Mouse (Mus musculus) bone marrow, adult 2 months (tissue): ENCODE data around the gene Sub1.

ENCODE experiments used
- CTCF ChIP-seq: fragments of 200-500 bp; IDR thresholded peaks from 2 replicates; pipeline ENCODE4 v1.5.1; 2011; ENCODE audit warnings: low read length, control low read depth; ENCODE audit not compliant: control insufficient read depth, insufficient read depth
- POLR2A ChIP-seq: fragments of 200-500 bp; IDR thresholded peaks from 2 replicates; pipeline ENCODE4 v1.6.1; 2011; ENCODE audit warnings: low read depth, mild to moderate bottlenecking, control low read depth, low read length, borderline replicate concordance; ENCODE audit not compliant: control insufficient read depth

- TF ChIP-seq CTCF (no peak), POLR2A (no peak)
These were observed 30.2 kb upstream of the Sub1 start for GRCm38 (mm10) chr15:12026932-12027450.
